Mouse (Mus musculus): ENCODE measurements at regions not wholly inside any gene's neighbourhood (a gene's known extent, or its start where the extent isn't known, plus 50 kb on each side); places are given as distances from the start of the nearest gene placed in this dataset.

DNA sequence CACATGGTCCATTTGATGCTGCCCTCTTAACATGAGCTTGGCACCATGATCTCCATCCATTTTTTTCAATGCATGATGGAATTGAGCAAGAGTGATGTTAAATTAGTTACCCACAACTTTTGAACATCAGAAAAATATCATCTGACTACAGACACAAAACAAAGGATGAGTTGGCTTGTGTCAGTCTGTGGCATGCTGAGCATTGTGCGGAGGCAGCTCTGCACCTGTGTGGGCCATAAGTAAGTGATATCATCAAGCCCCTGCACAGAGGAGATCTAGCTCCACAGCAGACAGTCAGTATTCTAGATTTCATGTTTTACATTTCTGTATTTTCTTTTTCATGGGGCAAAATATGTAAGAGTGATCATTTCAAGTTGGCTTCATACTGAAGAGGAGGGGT lies 962.8 kb downstream of the Slc4a3 start:
- H3K4me3 ChIP-seq (replicated peaks), result no peak overlapping the region
- 94% methylated on average over 1 of the region's 1 CpGs for WGBS
- H3K9ac ChIP-seq (replicated peaks), result no peak overlapping the region
- H3K27me3 ChIP-seq, result no peaks in the 10 kb centered on the region
- no peaks in the 10 kb centered on the region for H3K36me3 ChIP-seq
- H3K4me2 ChIP-seq (replicated peaks), result no peak overlapping the region
- H3K9me3 ChIP-seq, result no peaks in the 10 kb centered on the region
- H3K4me1 ChIP-seq (replicated peaks), result no peaks in the 10 kb centered on the region
- ATAC-seq, result no peak
- H3K27ac ChIP-seq, result no peak overlapping the region

DNA sequence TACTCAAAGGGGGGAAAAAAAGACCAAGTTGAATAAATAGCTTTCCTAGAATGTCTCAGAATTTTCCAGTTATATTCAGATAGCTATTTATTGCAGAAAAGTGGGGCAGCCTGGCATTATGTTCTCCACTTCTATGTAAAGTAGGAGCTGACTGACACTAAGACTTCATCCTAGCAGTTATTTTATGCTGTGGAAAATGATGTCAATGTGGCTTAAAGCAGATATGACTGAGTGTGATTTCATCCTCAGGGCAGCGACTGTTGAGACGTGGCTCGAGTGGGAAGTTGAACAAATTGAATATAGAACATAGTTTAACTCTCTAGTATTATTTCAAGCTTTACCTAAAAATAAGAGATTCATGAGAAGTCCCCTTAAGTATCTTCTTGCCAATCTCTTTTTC lies 963.4 kb downstream of the Slc4a3 start:
- H3K9ac ChIP-seq (replicated peaks), result no peak overlapping the region
- no peaks in the 10 kb centered on the region for H3K9me3 ChIP-seq
- WGBS, result 93% methylated on average over 3 of the region's 3 CpGs
- H3K4me3 ChIP-seq (replicated peaks), result no peak overlapping the region
- H3K27ac ChIP-seq, result no peak overlapping the region
- H3K27me3 ChIP-seq, result no peaks in the 10 kb centered on the region
- H3K4me2 ChIP-seq (replicated peaks), result no peak overlapping the region
- no peak for ATAC-seq
- no peaks in the 10 kb centered on the region for H3K4me1 ChIP-seq (replicated peaks)
- H3K36me3 ChIP-seq, result no peaks in the 10 kb centered on the region

DNA sequence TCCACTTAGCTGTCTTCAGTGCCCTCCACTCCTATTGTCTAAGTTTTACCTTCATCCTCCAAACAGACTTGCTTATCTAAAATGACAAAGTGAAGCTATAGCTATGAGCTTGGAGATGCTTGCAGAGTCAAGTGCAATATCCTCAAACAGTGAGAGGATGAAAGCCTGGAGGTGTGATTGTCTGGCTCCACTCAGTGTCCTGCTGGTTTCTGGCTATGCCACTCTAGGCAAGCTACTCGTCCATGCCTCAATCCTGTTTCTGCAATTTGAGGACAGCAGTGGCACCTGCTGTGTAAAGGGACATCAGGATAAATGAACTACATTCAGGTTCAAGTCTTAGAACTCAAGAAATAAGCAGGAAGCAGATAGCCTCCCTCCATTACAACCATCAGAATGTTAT lies 966.1 kb downstream of the Slc4a3 start:
- Histone ChIP-seq H3K27me3 (no peaks in the 10 kb centered on the region), H3K4me2 (replicated peaks) (no peak overlapping the region), H3K9me3 (no peaks in the 10 kb centered on the region), H3K4me3 (replicated peaks) (no peak overlapping the region), H3K27ac (no peak overlapping the region), H3K9ac (replicated peaks) (no peak overlapping the region), H3K36me3 (no peaks in the 10 kb centered on the region), H3K4me1 (replicated peaks) (no peaks in the 10 kb centered on the region)
- 64% methylated on average over 1 of the region's 1 CpGs for WGBS
- no peak for ATAC-seq

DNA sequence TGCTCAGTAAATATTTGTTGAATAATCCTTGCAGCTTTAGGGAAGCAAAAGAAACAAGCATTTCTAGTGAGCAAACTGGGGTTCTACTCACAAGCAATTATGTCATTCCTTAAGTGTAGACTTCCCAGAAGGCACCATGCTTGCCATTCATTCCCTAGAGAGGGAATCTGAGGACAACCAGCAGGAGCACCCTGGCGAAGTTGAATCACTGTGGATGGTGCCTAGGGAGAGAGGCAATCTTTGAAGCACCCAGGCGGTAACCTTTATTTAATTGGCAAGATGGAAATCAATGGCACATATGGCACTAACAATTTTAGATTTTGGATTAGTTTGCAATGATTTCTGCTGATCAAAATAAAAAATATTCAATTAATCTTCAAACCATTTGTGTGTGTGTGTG lies 967.4 kb downstream of the Slc4a3 start:
- no peaks in the 10 kb centered on the region for H3K36me3 ChIP-seq
- WGBS, result 79% methylated on average over 2 of the region's 2 CpGs

DNA sequence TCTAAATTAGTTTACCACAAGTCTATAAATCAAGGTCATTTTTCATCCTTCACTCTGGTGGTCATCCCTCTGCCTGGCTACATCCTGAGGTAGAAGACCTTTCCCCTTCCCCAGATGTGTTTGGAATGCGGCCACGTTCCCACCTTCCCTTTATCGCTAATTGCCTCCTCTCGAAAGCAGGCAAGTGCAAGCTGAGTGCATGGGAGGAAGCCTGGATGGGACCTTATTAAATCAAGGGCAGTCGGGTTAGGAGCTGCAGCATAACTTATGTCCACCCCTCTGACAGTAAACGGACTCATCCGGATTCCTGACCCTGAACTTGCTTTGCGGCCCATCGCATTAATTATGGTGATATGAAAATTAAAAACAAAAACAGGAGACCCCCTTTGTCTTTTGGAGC lies 983.5 kb downstream of the Slc4a3 start:
- Histone ChIP-seq H3K4me1 (replicated peaks) (no peaks in the 10 kb centered on the region), H3K9ac (replicated peaks) (no peak overlapping the region), H3K27ac (no peak overlapping the region), H3K4me3 (replicated peaks) (no peak overlapping the region), H3K4me2 (replicated peaks) (no peak overlapping the region), H3K27me3 (no peaks in the 10 kb centered on the region), H3K36me3 (no peaks in the 10 kb centered on the region), H3K9me3 (no peaks in the 10 kb centered on the region)
- ATAC-seq, result no peak
- WGBS, result 90% methylated on average over 9 of the region's 9 CpGs

More for the DNA sequence above, 967.4 kb downstream of the Slc4a3 start:
- Histone ChIP-seq H3K4me3 (replicated peaks) (no peak overlapping the region), H3K4me1 (replicated peaks) (no peaks in the 10 kb centered on the region), H3K4me2 (replicated peaks) (no peak overlapping the region), H3K9me3 (no peaks in the 10 kb centered on the region), H3K27ac (no peak overlapping the region), H3K9ac (replicated peaks) (no peak overlapping the region), H3K27me3 (no peaks in the 10 kb centered on the region)
- no peak for ATAC-seq

DNA sequence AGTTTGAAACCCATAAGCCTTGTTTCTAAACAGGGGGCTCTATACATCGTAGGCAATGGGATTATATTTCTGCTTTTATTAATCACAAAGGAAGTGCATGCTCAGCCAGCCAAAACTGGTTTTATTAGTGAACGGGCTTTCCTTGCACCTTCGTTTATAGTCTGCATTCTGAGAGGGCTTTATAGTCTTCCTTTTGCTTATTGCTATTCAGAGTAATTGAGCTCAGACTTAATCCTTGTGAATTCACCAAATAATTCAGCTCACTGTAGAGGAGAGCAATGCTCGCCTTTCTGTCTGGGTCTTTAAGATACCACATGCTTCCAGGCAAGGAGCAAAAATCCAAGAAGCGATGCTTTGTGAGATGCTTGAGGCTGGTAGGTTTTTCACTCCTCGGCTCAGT lies 984.3 kb downstream of the Slc4a3 start:
- no peaks in the 10 kb centered on the region for H3K36me3 ChIP-seq
- H3K9me3 ChIP-seq, result no peaks in the 10 kb centered on the region
- no peak overlapping the region for H3K27ac ChIP-seq
- H3K27me3 ChIP-seq, result no peaks in the 10 kb centered on the region
- no peak overlapping the region for H3K4me2 ChIP-seq (replicated peaks)
- no peak overlapping the region for H3K4me3 ChIP-seq (replicated peaks)
- H3K9ac ChIP-seq (replicated peaks), result no peak overlapping the region
- H3K4me1 ChIP-seq (replicated peaks), result no peaks in the 10 kb centered on the region
- ATAC-seq, result no peak
- 66% methylated on average over 6 of the region's 6 CpGs for WGBS

DNA sequence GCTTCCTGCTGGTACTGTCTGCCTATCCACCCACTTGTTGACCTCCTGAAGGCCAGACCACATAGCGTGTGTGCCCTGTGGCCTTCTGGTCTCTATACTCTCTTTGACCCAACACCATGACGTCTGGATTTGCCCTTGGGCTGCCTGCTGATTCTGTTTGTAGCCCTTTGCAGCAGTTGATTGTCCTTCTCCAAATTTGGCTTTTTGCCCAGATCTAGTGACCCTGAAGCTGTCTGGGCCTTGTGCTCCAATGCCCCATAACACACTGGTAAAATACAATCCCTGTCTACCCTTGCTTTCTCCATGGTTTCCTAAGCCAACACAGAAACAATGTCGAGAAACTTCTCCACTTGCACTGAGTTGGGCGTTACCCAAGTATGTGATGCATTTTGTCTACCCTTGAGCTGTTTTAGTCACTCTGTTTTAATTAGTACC lies 979.3 kb downstream of the Epha4 start:
- no peak overlapping the region for H3K4me3 ChIP-seq (replicated peaks)
- WGBS, result 58% methylated on average over 4 of the region's 4 CpGs
- H3K4me2 ChIP-seq (replicated peaks), result no peak overlapping the region
- H3K27me3 ChIP-seq, result no peaks in the 10 kb centered on the region
- no peaks in the 10 kb centered on the region for H3K36me3 ChIP-seq
- H3K4me1 ChIP-seq (replicated peaks), result no peaks in the 10 kb centered on the region; the same call in 1 of the 2 replicates
- no peak overlapping the region for H3K9ac ChIP-seq (replicated peaks)
- no peaks in the 10 kb centered on the region for H3K9me3 ChIP-seq
- no peak overlapping the region for H3K27ac ChIP-seq
- no peak for ATAC-seq

DNA sequence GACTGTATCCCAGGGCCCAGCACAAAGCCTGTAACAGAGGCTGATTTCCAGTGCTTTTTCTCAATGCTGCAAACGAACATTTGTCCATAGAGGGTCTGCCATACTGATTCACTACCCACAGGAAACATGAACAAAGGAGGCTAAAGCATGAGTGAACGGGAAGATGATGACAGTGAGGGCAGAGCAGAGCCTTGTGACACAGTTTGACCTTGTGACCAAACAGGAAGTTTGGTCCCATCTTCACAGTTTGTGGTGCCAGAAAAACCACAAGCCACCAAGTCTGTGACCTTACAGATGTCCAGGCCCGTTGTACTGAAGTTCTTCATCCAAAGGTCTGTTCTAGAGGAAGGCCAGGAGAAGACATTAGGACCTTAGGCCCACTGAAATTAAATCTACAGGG lies 974.4 kb downstream of the Epha4 start:
- Histone ChIP-seq H3K36me3 (no peaks in the 10 kb centered on the region), H3K27ac (no peak overlapping the region), H3K4me3 (replicated peaks) (no peak overlapping the region), H3K4me2 (replicated peaks) (no peak overlapping the region), H3K27me3 (no peaks in the 10 kb centered on the region), H3K9me3 (no peaks in the 10 kb centered on the region), H3K9ac (replicated peaks) (no peak overlapping the region), H3K4me1 (replicated peaks) (no peaks in the 10 kb centered on the region; the same call in 1 of the 2 replicates)
- no peak for ATAC-seq
- 64% methylated on average over 3 of the region's 3 CpGs for WGBS

DNA sequence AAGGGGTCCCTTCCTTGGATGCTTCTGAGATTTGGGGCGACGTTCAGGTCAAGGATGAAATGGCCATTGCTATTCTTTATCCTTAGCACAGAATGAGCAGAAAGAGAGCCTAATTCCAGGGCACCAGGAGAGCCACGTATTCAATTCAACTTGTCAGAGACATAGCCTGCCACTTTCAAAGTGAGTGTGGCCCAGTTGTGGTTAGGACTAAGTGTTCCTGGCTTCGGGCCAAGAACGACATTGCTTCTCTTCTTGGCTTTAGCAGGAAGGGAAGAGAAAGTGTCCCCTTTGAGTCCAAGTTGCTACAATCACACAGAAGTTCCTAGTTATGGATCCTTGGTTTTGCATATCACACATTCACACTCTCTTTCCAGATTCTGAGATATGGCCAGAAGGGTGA lies 964.0 kb downstream of the Epha4 start:
- H3K27ac ChIP-seq, result no peak overlapping the region
- H3K4me3 ChIP-seq (replicated peaks), result no peak overlapping the region
- 84% methylated on average over 5 of the region's 5 CpGs for WGBS
- no peaks in the 10 kb centered on the region for H3K4me1 ChIP-seq (replicated peaks)
- no peaks in the 10 kb centered on the region for H3K36me3 ChIP-seq
- H3K4me2 ChIP-seq (replicated peaks), result no peak overlapping the region
- H3K27me3 ChIP-seq, result no peaks in the 10 kb centered on the region
- no peak overlapping the region for H3K9ac ChIP-seq (replicated peaks)
- no peaks in the 10 kb centered on the region for H3K9me3 ChIP-seq
- no peak for ATAC-seq

DNA sequence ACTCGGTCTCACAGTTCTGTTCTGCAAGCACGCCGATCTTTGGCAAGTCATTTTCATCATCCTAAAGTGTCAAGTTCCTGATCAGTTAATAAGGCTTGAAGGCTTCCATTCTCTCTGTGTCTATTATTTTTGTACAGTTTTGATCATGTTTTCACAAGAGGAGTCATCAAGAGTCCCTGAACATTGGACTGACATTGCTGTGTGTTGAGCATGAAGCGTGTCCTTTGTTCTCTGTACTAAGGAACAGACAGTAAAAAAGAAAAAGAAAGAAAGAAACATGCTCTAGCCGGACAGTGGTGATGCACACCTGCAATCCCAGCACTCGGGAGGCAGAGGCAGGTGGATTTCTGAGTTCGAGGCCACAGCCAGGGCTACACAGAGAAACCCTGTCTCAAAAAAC lies 955.4 kb downstream of the Epha4 start:
- ATAC-seq, result no peak
- WGBS, result 93% methylated on average over 7 of the region's 7 CpGs

DNA sequence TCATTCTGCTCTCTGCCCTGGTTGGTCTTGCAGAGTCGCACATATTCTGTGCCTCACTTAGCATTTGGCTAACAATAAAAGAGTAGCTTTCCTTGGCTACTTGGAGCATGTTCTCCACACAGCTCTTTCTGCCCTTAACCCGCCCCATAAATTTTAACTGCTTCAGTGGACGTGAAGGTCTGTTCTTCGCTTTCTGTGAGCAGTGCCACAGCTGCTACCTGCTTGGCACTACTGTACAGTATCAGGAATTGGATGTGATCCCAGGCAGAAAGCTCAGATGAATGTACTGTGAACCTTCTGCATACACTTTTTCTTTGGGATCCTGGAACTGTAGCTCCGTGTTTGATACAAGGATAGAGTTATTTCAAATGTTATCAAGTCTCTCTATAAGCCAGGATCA lies 939.4 kb downstream of the Epha4 start:
- Histone ChIP-seq H3K27me3 (no peaks in the 10 kb centered on the region), H3K4me3 (replicated peaks) (no peak overlapping the region), H3K4me1 (replicated peaks) (no peaks in the 10 kb centered on the region), H3K36me3 (no peaks in the 10 kb centered on the region), H3K4me2 (replicated peaks) (no peak overlapping the region), H3K27ac (no peak overlapping the region), H3K9ac (replicated peaks) (no peak overlapping the region), H3K9me3 (no peaks in the 10 kb centered on the region)
- 73% methylated on average over 5 of the region's 5 CpGs for WGBS
- ATAC-seq, result no peak

More for the DNA sequence above, 955.4 kb downstream of the Epha4 start:
- no peaks in the 10 kb centered on the region for H3K4me1 ChIP-seq (replicated peaks)
- no peaks in the 10 kb centered on the region for H3K36me3 ChIP-seq
- H3K9ac ChIP-seq (replicated peaks), result no peak overlapping the region
- H3K4me2 ChIP-seq (replicated peaks), result no peak overlapping the region
- no peak overlapping the region for H3K4me3 ChIP-seq (replicated peaks)
- no peak overlapping the region for H3K27ac ChIP-seq
- no peaks in the 10 kb centered on the region for H3K9me3 ChIP-seq
- no peaks in the 10 kb centered on the region for H3K27me3 ChIP-seq

DNA sequence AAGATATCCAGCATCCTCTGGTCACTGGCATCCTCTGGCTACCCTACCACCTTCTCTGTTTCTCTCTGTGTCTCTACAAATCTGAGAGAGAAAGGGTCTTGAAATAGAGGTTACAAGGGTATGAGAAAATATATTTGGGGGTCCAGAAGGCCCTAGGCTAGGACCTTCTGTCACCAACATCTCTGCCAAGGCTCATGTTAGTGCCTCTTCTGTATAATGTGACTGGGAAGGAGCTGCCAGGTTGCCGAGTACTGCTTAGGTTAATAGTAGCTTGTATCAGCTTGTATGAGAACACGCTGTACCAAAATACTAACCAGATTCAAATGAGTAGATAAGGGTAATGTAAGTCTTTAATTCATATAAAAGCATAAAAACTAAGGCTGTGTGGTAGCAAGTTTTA lies 929.0 kb downstream of the Epha4 start:
- no peak for ATAC-seq
- no peaks in the 10 kb centered on the region for H3K27me3 ChIP-seq
- H3K9ac ChIP-seq (replicated peaks), result no peak overlapping the region
- no peak overlapping the region for H3K27ac ChIP-seq
- no peaks in the 10 kb centered on the region for H3K36me3 ChIP-seq
- no peaks in the 10 kb centered on the region for H3K4me1 ChIP-seq (replicated peaks)
- no peak overlapping the region for H3K4me3 ChIP-seq (replicated peaks)
- no peak overlapping the region for H3K4me2 ChIP-seq (replicated peaks)
- peaks cover 3% of the 10 kb centered on the region for H3K9me3 ChIP-seq
- 91% methylated on average over 2 of the region's 2 CpGs for WGBS

DNA sequence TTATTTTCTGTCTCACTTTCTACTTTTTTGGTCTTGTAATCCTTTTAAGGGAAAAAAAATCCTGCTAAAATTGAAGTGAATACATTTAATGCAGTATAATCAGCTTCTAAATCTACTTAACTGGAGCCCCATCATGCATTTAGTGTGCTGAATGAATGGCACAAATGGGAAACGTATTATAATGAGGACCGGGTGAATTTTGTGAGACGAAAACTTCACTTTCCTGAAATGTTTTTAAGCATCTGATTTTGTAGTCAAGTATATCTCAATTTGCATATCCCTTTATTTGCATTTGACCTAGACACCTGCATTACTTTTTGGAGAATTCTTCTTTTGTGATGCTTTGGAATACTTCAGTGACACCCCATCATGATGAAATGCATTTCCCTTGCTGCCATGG lies 889.1 kb downstream of the Epha4 start:
- H3K9me3 ChIP-seq, result no peaks in the 10 kb centered on the region
- no peak overlapping the region for H3K4me2 ChIP-seq (replicated peaks)
- H3K9ac ChIP-seq (replicated peaks), result no peak overlapping the region
- WGBS, result 29% methylated on average over 3 of the region's 3 CpGs
- no peaks in the 10 kb centered on the region for H3K36me3 ChIP-seq
- no peak for ATAC-seq
- no peak overlapping the region for H3K27ac ChIP-seq
- no peaks in the 10 kb centered on the region for H3K27me3 ChIP-seq
- 0 out of 2 replicates have a peak, but pooled peaks cover 3% of the 10 kb centered on the region for H3K4me1 ChIP-seq (replicated peaks)
- H3K4me3 ChIP-seq (replicated peaks), result no peak overlapping the region
